Mouse (Mus musculus) liver, adult 2 months (tissue): ENCODE measurements around the gene Stx7.

Source experiments
- CTCF ChIP-seq: fragments of 200-500 bp; IDR thresholded peaks from 2 replicates; pipeline ENCODE4 v1.5.1; 2011; ENCODE audit warnings: low read depth, low read length, control low read depth
- POLR2A ChIP-seq: fragments of 200-500 bp; IDR thresholded peaks from 2 replicates; pipeline ENCODE4 v1.6.1; 2011; ENCODE audit warnings: low read length, control low read depth; ENCODE audit not compliant: insufficient read depth; ENCODE audit errors: extremely low read depth

- TF ChIP-seq CTCF, result no peak
- TF ChIP-seq POLR2A, result no peak
These were observed 50.2 kb downstream of the Stx7 start for GRCm38 (mm10) chr10:24199303-24199702.
